Mouse (Mus musculus) liver, embryonic 14.5 days (tissue): ENCODE data around the gene Klhl35.

Experiments used
- CTCF ChIP-seq: IDR thresholded peaks from 2 replicates; pipeline ENCODE4 v1.5.1; 2016; ENCODE audit warnings: antibody characterized with exemption, low read depth, control low read depth
- EP300 ChIP-seq: IDR thresholded peaks from 2 replicates; pipeline ENCODE4 v1.6.1; 2016; ENCODE audit warnings: antibody characterized with exemption, low read depth

- no peak for TF ChIP-seq EP300
- TF ChIP-seq CTCF: no peak
Measured at GRCm38 (mm10) chr7:99504556-99504955, 38.8 kb downstream of the Klhl35 start.
